Mouse (Mus musculus) CH12.LX (cell line): Measurements from ENCODE around the gene St6gal1. TPM values are rescaled to one million over a fixed set of nuclear protein-coding genes. Genes with fewer than 3 reads are reported as not detected.

Experiments
- DNase-seq: peaks from one replicate; pipeline ENCODE4 v3.0.0-alpha.2; 2013; ENCODE audit errors: extremely low read depth
- H3K27ac ChIP-seq: 2 replicates; pipeline ENCODE4 v1.5.1; 2012; ENCODE audit warnings: low read depth, mild to moderate bottlenecking, control low read depth, moderate library complexity; ENCODE audit not compliant: insufficient read depth
- H3K27me3 ChIP-seq: replicated peaks from 2 replicates; pipeline ENCODE3; 2012; ENCODE audit warnings: inconsistent platforms
- H3K36me3 ChIP-seq, 2 experiments: replicated peaks in 1 of 2; 2 replicates each; pipeline versions ENCODE3 to v1.6.1; 2012; ENCODE audit warnings: inconsistent platforms in 1 of 2, low read length in 1 of 2, mild to moderate bottlenecking in 1 of 2, mixed read lengths in 1 of 2, moderate library complexity in 1 of 2; ENCODE audit not compliant: control insufficient read depth in 1 of 2, insufficient read depth in 1 of 2
- H3K4me1 ChIP-seq, 2 experiments: 2 replicates each; pipeline ENCODE4 v1.6.1; 2012; ENCODE audit warnings: inconsistent platforms in 1 of 2, moderate library complexity in 1 of 2; ENCODE audit not compliant: insufficient read depth in 2 of 2, control insufficient read depth in 1 of 2
- H3K4me2 ChIP-seq: 2 replicates; pipeline ENCODE4 v1.6.1; 2012; ENCODE audit warnings: low read depth, mild to moderate bottlenecking, control low read depth; ENCODE audit not compliant: poor library complexity, insufficient read depth, severe bottlenecking
- H3K4me3 ChIP-seq, 3 experiments: fragments of 150-350 bp in 1 of 3; sonication (generic) in 1 of 3; replicated peaks in 1 of 3; 2 replicates each; pipeline versions ENCODE3 to v1.5.1; 2011 to 2012; ENCODE audit warnings: low read depth in 2 of 3, low read length in 2 of 3, mild to moderate bottlenecking in 2 of 3, moderate library complexity in 2 of 3, control low read depth in 1 of 3, improper control_type of control experiment in 1 of 3, inconsistent platforms in 1 of 3, mixed read lengths in 1 of 3; ENCODE audit not compliant: poor library complexity in 1 of 3
- H3K79me2 ChIP-seq: replicated peaks from 2 replicates; pipeline ENCODE4 v1.6.1; 2012; ENCODE audit warnings: mild to moderate bottlenecking, moderate library complexity; ENCODE audit not compliant: control insufficient read depth, poor library complexity, insufficient read depth, severe bottlenecking; ENCODE audit errors: extremely low read depth
- H3K9ac ChIP-seq: 2 replicates; pipeline ENCODE4 v1.6.1; 2012; ENCODE audit warnings: low read depth, mild to moderate bottlenecking, control low read depth, moderate library complexity; ENCODE audit not compliant: insufficient read depth
- H3K9me3 ChIP-seq: replicated peaks from 2 replicates; pipeline ENCODE3; 2012; ENCODE audit warnings: low read length, inconsistent platforms, mixed read lengths
- CTCF ChIP-seq, 2 experiments: IDR thresholded peaks in 1 of 2; conservative IDR thresholded peaks in 1 of 2; 2 replicates each; pipeline ENCODE4 v1.5.1; 2011 to 2012; ENCODE audit warnings: low read depth in 2 of 2, low read length in 2 of 2, improper control_type of control experiment in 1 of 2, inconsistent platforms in 1 of 2, mild to moderate bottlenecking in 1 of 2, moderate library complexity in 1 of 2
- ELF1 ChIP-seq: IDR thresholded peaks from 2 replicates; pipeline ENCODE4 v1.6.1; 2014; ENCODE audit warnings: low read depth, mild to moderate bottlenecking, inconsistent platforms, low read length, improper control_type of control experiment
- EP300 ChIP-seq: IDR thresholded peaks from 2 replicates; pipeline ENCODE4 v1.6.1; 2011; ENCODE audit warnings: low read length, improper control_type of control experiment
- ETS1 ChIP-seq: conservative IDR thresholded peaks from 2 replicates; pipeline ENCODE4 v1.6.1; 2012; ENCODE audit warnings: low read depth, mild to moderate bottlenecking, inconsistent platforms, low read length, improper control_type of control experiment, moderate library complexity
- HCFC1 ChIP-seq: IDR thresholded peaks from 2 replicates; pipeline ENCODE4 v1.6.1; 2012; ENCODE audit warnings: low read depth, mild to moderate bottlenecking, inconsistent platforms, low read length, improper control_type of control experiment
- JUND ChIP-seq: conservative IDR thresholded peaks from 2 replicates; pipeline ENCODE4 v1.6.1; 2011; ENCODE audit warnings: low read depth, low read length, improper control_type of control experiment
- MAX ChIP-seq: IDR thresholded peaks from 2 replicates; pipeline ENCODE4 v1.6.1; 2011; ENCODE audit warnings: low read length, improper control_type of control experiment
- MAZ ChIP-seq: IDR thresholded peaks from 2 replicates; pipeline ENCODE4 v1.6.1; 2012; ENCODE audit warnings: low read depth, mild to moderate bottlenecking, inconsistent platforms, low read length, improper control_type of control experiment, moderate library complexity
- PAX5 ChIP-seq: IDR thresholded peaks from 2 replicates; pipeline ENCODE4 v1.6.1; 2012; ENCODE audit warnings: low read length, inconsistent platforms, mixed read lengths
- TBP ChIP-seq: conservative IDR thresholded peaks from 2 replicates; pipeline ENCODE4 v1.6.1; 2011; ENCODE audit warnings: low read depth, low read length, improper control_type of control experiment
- UBTF ChIP-seq: IDR thresholded peaks from 2 replicates; pipeline ENCODE4 v1.6.1; 2012; ENCODE audit warnings: low read depth, mild to moderate bottlenecking, inconsistent platforms, low read length, improper control_type of control experiment, moderate library complexity
- USF2 ChIP-seq: conservative IDR thresholded peaks from 2 replicates; pipeline ENCODE4 v1.6.1; 2011; ENCODE audit warnings: low read depth, low read length, improper control_type of control experiment
- ZKSCAN1 ChIP-seq: IDR thresholded peaks from 2 replicates; pipeline ENCODE4 v1.6.1; 2012; ENCODE audit warnings: low read depth, inconsistent platforms, low read length, improper control_type of control experiment, borderline replicate concordance
- dilution Hi-C: fragments of 300-500 bp; cut with MboI; formaldehyde crosslinking; loops from 2 replicates; pipeline ENCODE4 v1.14.3; 2020; ENCODE audit warnings: low sequenced_read_pairs; ENCODE audit not compliant: extremely low pct_unique_long_range_greater_than_20kb, extremely low pct_ligation_motif_present
- in situ Hi-C: fragments of 300-500 bp; cut with MboI; formaldehyde crosslinking; loops from 3 replicates; pipeline ENCODE4 v1.14.3; 2019; ENCODE audit warnings: low sequenced_read_pairs, low pct_ligation_motif_present, low pct_unique_long_range_greater_than_20kb, mixed read lengths
- polyA plus RNA-seq: library from polyadenylated mRNA; unstranded; fragments of >175 nt; gene quantifications from 2 replicates; pipeline ENCODE4 v1.2.1, GENCODE M21; 2012; ENCODE audit warnings: low read depth; ENCODE audit not compliant: insufficient read length
- total RNA-seq, 2 experiments: library from RNA; depleted of rRNA; stranded (reverse); fragments of 300-350 nt in 1 of 2; fragments of >200 nt in 1 of 2; gene quantifications; 2 replicates each; pipeline ENCODE4 v1.2.3; 2012 to 2014

Gene St6gal1
- total and polyA plus RNA-seq, 3 experiments: 64.5 to 168 (median 67.8) TPM

- H3K9ac ChIP-seq: no peak overlapping the region
- H3K4me1 ChIP-seq: peaks cover 2 to 23% of the 10 kb centered on the region in 2 experiments; a peak in 2 of 4 replicates
- H3K27me3 ChIP-seq: no peaks in the 10 kb centered on the region
- peaks cover 2% of the 10 kb centered on the region for H3K9me3 ChIP-seq
- H3K79me2 ChIP-seq: no peaks in the 10 kb centered on the region
- H3K4me2 ChIP-seq: no peak overlapping the region
- H3K36me3 ChIP-seq: no peaks in the 10 kb centered on the region
- H3K4me3 ChIP-seq: no peak overlapping the region
- dilution Hi-C loops (no loop called here), in situ Hi-C loops (no loop called here)
- TF ChIP-seq MAX: no peak
- TF ChIP-seq ELF1: no peak
- no peak for TF ChIP-seq CTCF (conservative IDR thresholded peaks at IDR 0.05 in 1 of 2, IDR thresholded peaks at IDR 0.05 in 1 of 2; ENCODE audit: low read depth in 2 of 2, low read length in 2 of 2)
- TF ChIP-seq TBP: no peak
- TF ChIP-seq JUND: no peak
- no peak for TF ChIP-seq HCFC1
- no peak for TF ChIP-seq MAZ
- TF ChIP-seq UBTF: no peak
- no peak overlapping the region for H3K27ac ChIP-seq
- DNase-seq: no peak
Measured at GRCm38 (mm10) chr16:23181487-23181886, 43.1 kb upstream of the St6gal1 start.

GRCm38 (mm10) chr16:23181942-23182597 is 42.5 kb upstream of the St6gal1 start:
- Histone ChIP-seq H3K9ac (no peak overlapping the region), H3K27ac (no peak overlapping the region), H3K36me3 (no peaks in the 10 kb centered on the region), H3K4me1 (peaks cover 2 to 23% of the 10 kb centered on the region in 2 experiments; a peak in 2 of 4 replicates), H3K79me2 (no peaks in the 10 kb centered on the region), H3K4me3 (no peak overlapping the region), H3K4me2 (no peak overlapping the region), H3K27me3 (no peaks in the 10 kb centered on the region), H3K9me3 (peaks cover 2% of the 10 kb centered on the region)
- TF ChIP-seq ZKSCAN1: no peak
- no peak for DNase-seq
- dilution Hi-C loops: no loop called here
- in situ Hi-C loops: no loop called here

DNA sequence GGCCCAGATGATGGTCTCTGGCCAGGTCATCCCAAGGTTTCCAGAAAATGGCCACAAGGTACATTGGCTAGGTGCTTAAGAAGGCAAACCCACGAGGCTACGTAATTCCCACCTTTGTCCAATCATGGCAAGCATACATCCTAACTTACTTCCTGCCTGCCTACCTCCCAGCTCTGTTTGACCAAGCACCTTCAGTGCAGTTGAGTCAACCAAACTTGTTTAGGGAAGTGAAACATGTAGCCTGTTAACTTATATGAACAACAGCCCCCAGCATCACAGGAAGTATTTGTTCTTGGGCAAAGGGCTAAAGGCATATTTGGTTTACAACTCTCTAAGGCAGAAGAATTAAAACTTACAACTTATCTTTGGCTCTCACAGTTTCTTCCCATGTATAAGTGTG is 38.7 kb upstream of the St6gal1 start:
- H3K9me3 ChIP-seq: peaks cover 17% of the 10 kb centered on the region
- H3K79me2 ChIP-seq: no peaks in the 10 kb centered on the region
- no peak overlapping the region for H3K4me2 ChIP-seq
- no peak overlapping the region for H3K9ac ChIP-seq
- peaks cover 2 to 26% of the 10 kb centered on the region in 2 experiments; a peak in 2 of 4 replicates for H3K4me1 ChIP-seq
- no peaks in the 10 kb centered on the region for H3K27me3 ChIP-seq
- H3K36me3 ChIP-seq: no peaks in the 10 kb centered on the region
- no peak overlapping the region for H3K27ac ChIP-seq
- in situ Hi-C loops: no loop called here
- TF ChIP-seq ETS1 (no peak), HCFC1 (peak; percentile 41; the same call in 1 of the 2 replicates), EP300 (peak; percentile 52; the same call in 1 of the 2 replicates), ELF1 (peak; percentile 60; the same call in 1 of the 2 replicates), USF2 (no peak), PAX5 (no peak)
- TF ChIP-seq, all 38 proteins: peak for 3
- dilution Hi-C loops: no loop called here
- no peak overlapping the region for H3K4me3 ChIP-seq
- peak; percentile 41 for DNase-seq
